Mouse (Mus musculus): ENCODE measurements around the gene Napsa.

Gene Napsa

DNA sequence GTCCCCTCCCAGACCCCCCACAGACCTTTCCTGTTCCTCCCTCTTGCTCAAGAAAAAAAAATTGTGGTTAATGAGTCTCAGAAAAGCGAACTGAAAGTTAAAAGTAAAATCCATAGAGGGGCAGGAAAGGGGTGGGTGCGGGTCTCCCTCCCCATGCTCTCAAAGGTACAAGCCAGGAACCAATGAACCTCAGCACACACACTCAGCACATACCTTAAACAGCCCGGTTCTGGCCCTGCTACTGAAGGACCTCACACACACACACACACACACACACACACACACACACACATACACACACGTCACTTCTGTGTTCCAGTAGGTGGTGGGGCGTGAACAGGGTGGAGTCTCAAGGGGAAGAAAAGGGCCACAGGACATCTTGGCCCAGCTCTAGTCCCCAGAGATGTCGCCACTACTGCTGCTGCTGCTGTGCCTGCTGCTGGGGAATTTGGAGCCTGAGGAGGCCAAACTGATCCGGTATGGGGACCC lies at the start of gene Napsa:
TSS of gene Napsa (plus strand) at position 168 of the 489 bp plus-strand sequence.
- no peak for DNase-seq (ENCODE audit: low spot score)

DNA sequence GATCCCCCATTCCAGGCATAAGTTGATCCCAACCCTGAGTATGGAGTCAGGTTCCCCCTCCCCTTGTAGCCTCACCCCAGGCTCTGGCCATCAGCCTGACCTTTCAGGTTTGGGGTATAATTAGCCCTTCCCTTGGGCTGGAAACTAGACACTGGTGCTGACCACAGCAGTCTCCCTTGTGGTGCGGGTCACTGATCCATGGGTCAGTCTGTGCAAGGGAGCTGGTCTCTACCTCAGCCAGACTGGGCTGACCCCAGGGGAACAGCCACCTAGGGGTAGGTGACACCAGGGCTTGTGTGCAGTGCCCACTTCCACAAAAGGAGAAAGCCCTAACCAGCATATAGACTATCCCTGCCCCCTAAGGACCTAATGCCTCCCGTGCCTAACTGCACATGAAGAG lies 49.1 kb upstream of the Napsa start:
- DNase-seq (ENCODE audit: low spot score) = no peak

- no peak for DNase-seq (ENCODE audit: low spot score)
These were observed 47.7 kb upstream of the Napsa start, which contains the start of gene Mybpc2 for GRCm38 (mm10) chr7:44524502-44524901. Gene Mybpc2, minus strand, starts transcription at chr7:44524656.

DNA sequence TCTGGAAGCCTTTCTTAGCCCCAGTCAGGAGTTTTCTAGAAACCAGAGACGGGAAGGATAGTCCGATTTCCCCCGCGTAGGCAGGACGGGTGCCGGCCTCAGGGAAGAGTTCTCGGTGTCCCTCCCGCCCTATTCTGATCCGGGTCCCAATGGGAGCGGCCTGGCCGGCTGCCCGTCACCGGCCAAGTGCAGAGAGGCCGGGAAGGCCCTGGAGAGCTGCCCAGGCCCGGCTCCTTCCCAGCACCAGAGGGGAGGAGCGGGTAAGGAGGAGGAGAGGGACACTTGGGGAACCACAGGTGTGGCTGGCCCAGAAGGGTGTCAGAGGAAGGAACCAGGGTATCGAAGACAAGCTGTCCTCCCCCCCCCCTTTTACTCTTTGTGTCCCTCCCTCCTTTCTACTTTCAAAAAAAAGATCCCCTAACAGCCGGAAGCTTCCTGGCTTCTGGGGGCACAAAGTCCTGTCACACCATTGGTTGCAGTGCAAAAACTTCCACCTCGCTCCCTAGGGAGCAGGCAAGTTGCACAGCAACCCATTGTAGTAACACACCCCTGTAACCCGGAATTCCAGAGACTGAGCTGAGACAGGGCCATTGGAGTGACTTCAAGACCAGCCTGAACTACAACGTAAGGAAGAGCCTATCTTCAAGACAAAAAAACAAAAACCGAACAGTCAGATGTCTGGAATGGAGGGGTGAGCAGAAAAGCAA lies 46.9 kb upstream of the Napsa start:
- no peak for DNase-seq (ENCODE audit: low spot score)

GRCm38 (mm10) chr7:44526414-44527154 lies 45.6 kb upstream of the Napsa start:
- DNase-seq (ENCODE audit: low spot score) = no peak

DNA sequence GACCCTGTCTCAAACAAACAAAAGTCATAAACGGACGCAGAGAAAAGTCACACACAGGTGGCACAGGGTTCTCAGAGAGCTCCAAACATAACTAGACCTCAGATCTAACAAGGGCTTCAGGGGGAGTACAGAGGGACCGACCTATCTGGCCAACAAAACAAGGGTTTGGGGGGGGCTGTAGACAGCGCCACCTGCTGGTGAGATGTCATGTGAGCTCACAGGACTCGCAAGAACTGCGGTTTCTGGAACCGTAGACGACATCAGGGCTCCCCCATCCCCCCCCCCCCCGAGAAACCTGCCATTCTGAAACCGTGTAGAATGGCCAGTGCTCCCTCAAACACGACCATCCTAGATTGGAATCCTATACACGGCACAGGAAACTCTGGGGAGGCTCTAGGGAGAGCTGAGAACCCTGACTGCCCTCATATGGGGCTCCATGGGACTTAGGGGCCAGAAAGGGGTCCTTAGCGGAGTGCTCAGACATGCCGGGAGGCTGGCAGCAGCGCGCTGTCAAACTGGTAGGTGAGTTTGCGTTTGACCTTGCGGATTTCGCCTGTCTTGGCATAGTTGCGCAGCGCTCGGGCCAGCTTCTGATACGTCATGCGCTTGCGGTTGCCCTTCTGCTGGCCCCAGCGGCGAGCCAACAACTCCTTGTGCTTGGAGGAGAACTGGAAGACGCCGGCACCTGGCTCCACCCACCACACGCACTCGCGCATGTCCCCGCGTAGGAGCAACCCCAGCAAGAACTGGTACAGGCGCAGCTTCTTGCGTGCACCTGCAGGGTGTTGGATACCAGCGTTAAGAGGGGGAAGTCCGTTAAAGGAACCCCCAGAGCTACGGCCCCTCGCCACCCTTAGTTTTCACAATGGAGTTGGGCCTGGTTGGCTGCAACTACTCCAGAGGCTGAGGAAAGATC lies 44.4 kb upstream of the Napsa start:
- peak; percentile 74 for DNase-seq (ENCODE audit: low spot score)

GRCm38 (mm10) chr7:44529518-44529917 lies 42.7 kb upstream of the Napsa start:
- no peak for DNase-seq (ENCODE audit: low spot score)

DNA sequence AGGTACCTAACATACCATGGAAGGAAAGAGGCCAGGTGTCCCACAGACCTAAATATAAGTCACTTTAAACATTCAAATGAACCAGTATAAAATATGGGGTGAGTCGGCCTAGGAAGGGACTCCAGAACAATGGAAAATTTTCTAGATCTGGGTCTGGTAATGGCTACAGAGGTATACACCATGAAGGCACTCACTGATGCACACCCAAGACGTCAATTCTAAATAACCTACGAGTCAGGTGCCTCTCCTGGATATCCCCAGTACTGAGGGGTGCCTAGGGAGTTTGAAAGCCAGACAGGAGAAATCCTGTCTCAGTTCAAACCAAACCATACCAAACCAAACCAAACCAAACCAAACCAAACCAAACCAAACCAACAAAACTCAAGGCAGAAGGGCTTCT lies 41.7 kb upstream of the Napsa start:
- DNase-seq (ENCODE audit: low spot score) = no peak

DNA sequence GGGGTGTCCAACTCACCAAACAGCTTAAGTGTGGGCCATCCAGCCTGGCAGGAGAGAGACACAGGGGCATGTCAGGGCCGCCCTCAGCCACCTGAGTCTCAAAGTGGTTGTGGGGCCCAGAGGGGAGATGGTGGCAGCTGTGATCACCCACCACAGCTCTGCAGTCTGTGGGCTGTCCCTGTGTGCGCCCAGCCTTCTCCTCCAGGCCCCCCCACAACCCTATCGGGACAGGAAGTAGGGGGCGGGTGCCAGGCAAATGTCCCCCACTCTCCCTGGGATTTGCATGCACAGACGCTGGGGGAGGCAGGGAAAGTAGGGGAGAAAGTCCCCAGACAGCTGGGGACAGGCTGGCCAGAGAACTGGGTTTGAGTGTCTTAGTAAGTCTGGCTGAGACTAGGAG lies 41.0 kb upstream of the Napsa start:
- no peak for DNase-seq (ENCODE audit: low spot score)

GRCm38 (mm10) chr7:44531946-44532732 lies 40.0 kb upstream of the Napsa start, which contains the start of gene Spib:
Gene Spib, minus strand, starts transcription at chr7:44532071.
- no peak for DNase-seq (ENCODE audit: low spot score)

- no peak for DNase-seq (ENCODE audit: low spot score)
These were observed 39.0 kb upstream of the Napsa start for GRCm38 (mm10) chr7:44532918-44533745.

GRCm38 (mm10) chr7:44533746-44534045 lies 38.5 kb upstream of the Napsa start:
- peak; percentile 18 for DNase-seq (ENCODE audit: low spot score)

DNA sequence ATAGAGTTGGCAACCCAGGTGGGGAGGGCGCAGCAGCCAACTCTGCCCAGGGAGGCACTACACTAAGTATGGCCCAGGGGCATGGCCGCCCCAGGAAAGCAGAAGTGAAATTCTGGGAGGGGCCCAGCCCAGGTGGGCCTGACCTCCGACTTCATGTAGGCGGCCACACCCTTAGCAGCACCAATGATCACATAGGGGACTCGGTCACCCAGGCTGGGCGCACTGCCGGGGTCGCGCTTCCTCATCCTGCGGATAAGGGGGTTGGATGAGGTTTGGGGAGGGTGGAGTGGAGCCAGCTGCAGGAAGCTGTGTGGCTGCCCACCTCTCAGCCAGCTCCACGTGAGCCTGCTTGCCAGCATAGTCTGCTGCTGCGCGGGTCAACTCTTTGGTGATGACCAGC lies 37.9 kb upstream of the Napsa start:
- no peak for DNase-seq (ENCODE audit: low spot score)

- no peak for DNase-seq (ENCODE audit: low spot score)
These were observed 37.3 kb upstream of the Napsa start for GRCm38 (mm10) chr7:44534656-44535441.

- DNase-seq (ENCODE audit: low spot score) = no peak
These were observed 36.3 kb upstream of the Napsa start for GRCm38 (mm10) chr7:44535657-44536589.

- DNase-seq (ENCODE audit: low spot score) = no peak
These were observed 35.6 kb upstream of the Napsa start for GRCm38 (mm10) chr7:44536590-44536968.

DNA sequence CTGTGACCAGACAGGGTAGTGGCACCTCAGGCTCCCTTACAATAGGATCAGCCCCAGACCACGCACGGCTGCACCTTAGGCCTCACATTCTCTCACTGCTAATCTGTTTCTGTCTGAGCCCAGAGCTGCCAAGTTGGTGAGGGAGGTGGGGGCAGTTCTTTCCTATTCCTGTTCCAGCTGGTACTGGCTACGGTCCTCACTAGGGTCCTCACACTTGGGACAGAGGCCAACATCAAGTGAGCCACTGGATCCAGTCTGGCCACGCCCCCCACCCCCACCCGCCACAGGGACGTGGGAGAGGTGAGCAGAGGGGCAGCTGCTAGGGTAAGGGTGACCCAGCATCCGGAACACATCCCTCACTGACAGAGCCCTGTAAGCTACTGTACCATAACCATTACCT lies 35.2 kb upstream of the Napsa start:
- DNase-seq (ENCODE audit: low spot score) = no peak

DNA sequence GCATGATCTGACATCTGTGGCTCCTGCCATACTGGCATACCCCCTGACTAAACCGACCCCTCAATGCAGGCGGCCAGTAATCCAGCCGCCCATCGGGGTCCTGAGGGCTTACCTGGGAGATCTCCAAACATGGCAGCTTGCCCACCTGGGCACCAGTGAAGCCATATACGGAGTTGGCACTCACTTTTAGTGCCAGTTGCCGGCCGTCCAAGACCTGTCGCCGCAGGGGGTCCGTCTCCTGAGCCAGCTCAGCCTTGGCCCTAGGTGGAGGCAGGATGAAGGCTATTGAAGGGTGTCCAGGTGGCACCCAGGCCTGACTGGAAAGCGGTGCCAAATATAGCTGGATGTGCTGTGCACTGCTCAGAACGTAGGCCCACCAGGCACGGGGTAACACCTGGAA lies 34.7 kb upstream of the Napsa start:
- no peak for DNase-seq (ENCODE audit: low spot score)

All from embryo, embryonic 10 days (tissue).